Mouse (Mus musculus) stomach, postnatal 0 days (tissue): ENCODE results near the gene Gm11084.

Experiments
- CTCF ChIP-seq: IDR thresholded peaks from 2 replicates; pipeline ENCODE4 v1.5.1; 2016; ENCODE audit warnings: antibody characterized with exemption, low read depth, mild to moderate bottlenecking, moderate library complexity
- EP300 ChIP-seq: optimal IDR thresholded peaks from 2 replicates; pipeline ENCODE3; 2016; ENCODE audit warnings: antibody characterized with exemption

GRCm38 (mm10) chr2:73012636-73013035 lies 26.1 kb upstream of the Gm11084 start:
- TF ChIP-seq CTCF: no peak
- TF ChIP-seq EP300: no peak
